ENCODE assay signal across 9 mouse cellular contexts in the genomic region with DNA sequence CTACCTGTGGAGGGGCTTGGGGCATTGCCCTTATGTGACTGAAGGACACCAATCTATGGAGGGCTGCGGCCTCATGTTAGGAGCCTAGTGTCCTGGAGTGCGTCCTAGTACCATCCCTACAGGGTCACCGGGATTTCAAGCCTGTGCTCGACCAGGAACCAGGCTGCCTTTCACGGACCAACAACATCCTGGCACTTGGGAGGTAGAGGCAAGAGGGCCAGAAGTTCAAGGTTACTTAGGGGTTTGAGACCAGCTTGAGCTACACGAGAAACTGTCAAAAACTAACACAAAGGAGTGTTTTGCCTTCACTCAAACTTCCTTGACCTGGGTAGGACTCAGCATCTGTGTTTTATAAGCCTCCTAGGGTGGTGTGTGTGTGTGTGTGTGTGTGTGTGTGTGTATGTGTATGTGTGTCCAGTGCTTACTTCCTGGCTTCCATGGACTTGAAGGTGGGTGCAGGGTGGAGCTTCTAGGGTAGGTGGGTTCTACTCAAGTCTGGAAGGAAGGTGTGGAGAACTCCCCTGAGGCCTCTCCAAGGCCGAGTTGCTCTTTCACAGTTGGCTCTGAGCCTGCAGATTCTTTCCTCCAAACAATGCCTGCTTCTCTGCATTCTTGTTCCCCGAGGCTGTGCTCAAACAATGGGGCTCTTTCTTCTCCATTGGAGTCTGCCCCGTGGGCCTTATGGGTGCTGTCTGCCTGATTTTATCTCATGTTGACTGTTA. TPM values are rescaled to one million over a fixed set of nuclear protein-coding genes. Genes with fewer than 3 reads are reported as not detected.
A peak's percentile ranks its signal among the peaks of the same experiment; 100 is the strongest.
DNase-seq lines count a peak whose midpoint lies in the region; ATAC-seq and TF ChIP-seq lines count a peak whose summit lies in the region.
"Had no signal": no experiment of that assay in that cellular context is flagged by ENCODE, and none has a peak within 500 bp of the region (broad histone marks: within the 10 kb centered on the region; RNA-seq: fewer than 3 reads in every experiment).

No protein-coding gene starts in this region.

- H3K9me3 ChIP-seq in E14TG2a.4 (ENCODE audit: low read length): peaks cover 58% of the 10 kb centered on the region
- H3K9me3 ChIP-seq in heart, embryonic 14.5 days (ENCODE audit: control insufficient read depth, low read length): no peaks in the 10 kb centered on the region
- H3K9me3 ChIP-seq in limb, embryonic 15.5 days: no peaks in the 10 kb centered on the region
- no peaks in the 10 kb centered on the region for H3K9me3 ChIP-seq in stomach, embryonic 14.5 days (ENCODE audit: control insufficient read depth, low read depth, low read length)
- H3K9me3 ChIP-seq: liver, embryonic 15.5 days had no signal

- peak overlapping the region; percentile 28; the same call in 1 of the 2 replicates for H3K27ac ChIP-seq in cortical plate, adult 2 months (ENCODE audit: insufficient read depth, low read length)
- peak overlapping the region; percentile 65 to 85 for H3K27ac ChIP-seq in heart, embryonic 14.5 days (replicated peaks in 1 of 2; ENCODE audit: control insufficient read depth in 1 of 2, insufficient read depth in 1 of 2, low read depth in 2 of 2, low read length in 2 of 2)
- peak overlapping the region; percentile 74 for H3K27ac ChIP-seq in limb, embryonic 15.5 days
- peak overlapping the region; percentile 7; the same call in 1 of the 2 replicates for H3K27ac ChIP-seq in stomach, embryonic 14.5 days (ENCODE audit: low read length)
- H3K27ac ChIP-seq: liver, embryonic 15.5 days had no signal

- H3K27me3 ChIP-seq in E14TG2a.4 (ENCODE audit: insufficient read depth, low read length): no peaks in the 10 kb centered on the region
- no peaks in the 10 kb centered on the region for H3K27me3 ChIP-seq in heart, embryonic 14.5 days (ENCODE audit: control insufficient read depth, insufficient read depth, low read length)
- H3K27me3 ChIP-seq in limb, embryonic 15.5 days: no peaks in the 10 kb centered on the region
- H3K27me3 ChIP-seq in stomach, embryonic 14.5 days (ENCODE audit: control insufficient read depth, insufficient read depth, low read length): no peaks in the 10 kb centered on the region
- H3K27me3 ChIP-seq: liver, embryonic 15.5 days had no signal

- peak overlapping the region; percentile 48; the same call in 1 of the 2 replicates for H3K9ac ChIP-seq in heart, embryonic 14.5 days (ENCODE audit: low read length)
- no peak overlapping the region for H3K9ac ChIP-seq in limb, embryonic 15.5 days
- no peak overlapping the region for H3K9ac ChIP-seq in stomach, embryonic 14.5 days (replicated peaks; ENCODE audit: low read depth, low read length)
- H3K9ac ChIP-seq: liver, embryonic 15.5 days had no signal

- peak overlapping the region; percentile 55 for H3K4me3 ChIP-seq in E14TG2a.4 (replicated peaks; ENCODE audit: low read length)
- H3K4me3 ChIP-seq in cortical plate, adult 2 months (ENCODE audit: insufficient read depth, low read length): no peak overlapping the region
- H3K4me3 ChIP-seq in heart, embryonic 14.5 days (ENCODE audit: control insufficient read depth in 1 of 2, insufficient read depth in 1 of 2, low read depth in 1 of 2, low read length in 2 of 2): no peak overlapping the region
- H3K4me3 ChIP-seq in limb, embryonic 15.5 days: no peak overlapping the region
- no peak overlapping the region for H3K4me3 ChIP-seq in stomach, embryonic 14.5 days (ENCODE audit: low read depth, low read length)
- H3K4me3 ChIP-seq: liver, embryonic 15.5 days had no signal

- no peak for DNase-seq in ovary, postnatal 10 days (ENCODE audit: low spot score)
- DNase-seq in gastrocnemius, postnatal 4 days (ENCODE audit: low spot score in 2 of 2): no peak

- TF ChIP-seq CTCF in E14TG2a.4 (conservative IDR thresholded peaks at IDR 0.05; ENCODE audit: low read length): no peak
- TF ChIP-seq CTCF in cortical plate, adult 2 months (IDR thresholded peaks at IDR 0.05; ENCODE audit: extremely low read depth, insufficient read depth, low read length): no peak

- ATAC-seq in heart, embryonic 14.5 days (ENCODE audit: insufficient number of reproducible peaks, insufficient read depth, low FRiP score, low read depth): peak; percentile 29; the same call in 1 of the 2 replicates
- ATAC-seq in limb, embryonic 15.5 days (ENCODE audit: insufficient number of reproducible peaks, low FRiP score, low TSS enrichment, low read depth): no peak
- ATAC-seq in stomach, embryonic 14.5 days (ENCODE audit: insufficient number of reproducible peaks, insufficient read depth, low FRiP score, low read depth): peak; percentile 62
- ATAC-seq in erythroid progenitor cell, adult 5-6 weeks (replicated peaks; ENCODE audit: low FRiP score, poor library complexity, severe bottlenecking): no peak

- no peak for TF ChIP-seq POLR2A in cortical plate, adult 2 months (IDR thresholded peaks at IDR 0.05; ENCODE audit: extremely low read depth, insufficient read depth, low read length)

- peaks cover 79% of the 10 kb centered on the region for H3K4me1 ChIP-seq in E14TG2a.4 (replicated peaks; ENCODE audit: low read depth, low read length)
- H3K4me1 ChIP-seq in cortical plate, adult 2 months (ENCODE audit: control insufficient read depth, insufficient read depth, low read length): peaks cover 3% of the 10 kb centered on the region; the same call in 1 of the 2 replicates
- peaks cover 46 to 71% of the 10 kb centered on the region in 2 experiments for H3K4me1 ChIP-seq in heart, embryonic 14.5 days (ENCODE audit: control insufficient read depth in 2 of 2, insufficient read depth in 2 of 2, low read length in 2 of 2)
- H3K4me1 ChIP-seq in limb, embryonic 15.5 days: peaks cover 57% of the 10 kb centered on the region
- peaks cover 46% of the 10 kb centered on the region for H3K4me1 ChIP-seq in stomach, embryonic 14.5 days (ENCODE audit: control insufficient read depth, insufficient read depth, low read length)

- H3K36me3 ChIP-seq in E14TG2a.4 (ENCODE audit: insufficient read depth, low read length): peaks cover 48% of the 10 kb centered on the region
- H3K36me3 ChIP-seq in heart, embryonic 14.5 days (ENCODE audit: control insufficient read depth, insufficient read depth, low read length): peaks cover 6% of the 10 kb centered on the region; the same call in 1 of the 2 replicates
- no peaks in the 10 kb centered on the region for H3K36me3 ChIP-seq in limb, embryonic 15.5 days
- H3K36me3 ChIP-seq in stomach, embryonic 14.5 days (ENCODE audit: control insufficient read depth, insufficient read depth, low read length): no peaks in the 10 kb centered on the region
- H3K36me3 ChIP-seq: liver, embryonic 15.5 days had no signal

- peak overlapping the region; percentile 25; the same call in 1 of the 2 replicates for H3K4me2 ChIP-seq in heart, embryonic 14.5 days (ENCODE audit: low read length)
- H3K4me2 ChIP-seq in limb, embryonic 15.5 days: no peak overlapping the region
- H3K4me2 ChIP-seq in stomach, embryonic 14.5 days (replicated peaks; ENCODE audit: low read depth, low read length): no peak overlapping the region
- H3K4me2 ChIP-seq: liver, embryonic 15.5 days had no signal

- WGBS in heart, embryonic 14.5 days: 50% methylated on average over 9 of the region's 9 CpGs
- WGBS in limb, embryonic 15.5 days: 52% methylated on average over 9 of the region's 9 CpGs
- 55% methylated on average over 9 of the region's 9 CpGs for WGBS in stomach, embryonic 14.5 days

RNA-seq across cellular contexts. Expression of a gene that starts 40.1 kb away (rescaled TPM):
- polyA plus RNA-seq in cortical plate, adult 2 months (2012; rRNA removed): 139 and 140 TPM in 2 replicates
- polyA plus RNA-seq in heart, embryonic 14.5 days (2014; fragmentation: Nextera tagmentation; extraction: Ambion mirVana): 41.3 and 42.1 TPM in 2 replicates
- polyA plus RNA-seq in limb, embryonic 15.5 days (2015; fragmentation: Nextera tagmentation; extraction: Ambion mirVana): 22.5 and 25.9 TPM in 2 replicates
- 18.3 and 21.9 TPM in 2 replicates for polyA plus RNA-seq in stomach, embryonic 14.5 days (2014; fragmentation: Nextera tagmentation; extraction: Ambion mirVana)
- total RNA-seq in gastrocnemius, postnatal 4 days (2021): 100 to 1,000 TPM; 193 to 204 TPM
- 13.4 and 14.4 TPM in 2 replicates for total RNA-seq in erythroid progenitor cell, adult 5-6 weeks (2015; ENCODE audit: low replicate concordance)
- total RNA-seq in erythroid progenitor cell, adult 5-6 weeks (2017; ENCODE audit: low replicate concordance): 5.8 and 7.2 TPM in 2 replicates

Comparison
In these comparisons a context has a peak if more than half of its experiments do, and no peak if none do; other contexts are left out.
1. H3K27ac ChIP-seq: peak in every context shown above with its lines; median percentile 75 in heart, embryonic 14.5 days; 74 in limb, embryonic 15.5 days; 28 in cortical plate, adult 2 months; 7 in stomach, embryonic 14.5 days.
2. ATAC-seq: peak in heart, embryonic 14.5 days (single experiment) and stomach, embryonic 14.5 days (single experiment); none in limb, embryonic 15.5 days (single experiment) and erythroid progenitor cell, adult 5-6 weeks (single experiment).